Mouse (Mus musculus): ENCODE data around the gene Twist2.

- peak; percentile 87 for TF ChIP-seq CTCF (IDR thresholded peaks at IDR 0.05; ENCODE audit: low read depth)
- no peak for TF ChIP-seq EP300 (IDR thresholded peaks at IDR 0.05; ENCODE audit: low read depth)
Measured at GRCm38 (mm10) chr1:91874633-91875032, 73.4 kb downstream of the Twist2 start.
